Mouse (Mus musculus) kidney, embryonic 16.5 days (tissue): ENCODE data around the gene 4931406P16Rik. TPM values are rescaled to one million over a fixed set of nuclear protein-coding genes. Genes with fewer than 3 reads are reported as not detected.

Source experiments
- ATAC-seq: fragments of 200-750 bp; cut with Nextera tagmentation; 2 replicates; pipeline ENCODE4 v1.8.0; 2017; ENCODE audit warnings: moderate TSS enrichment; ENCODE audit not compliant: low FRiP score, low TSS enrichment
- H3K27ac ChIP-seq: fragments of 300-500 bp; sonication (generic); 2 replicates; pipeline ENCODE4 v1.5.1; 2014; ENCODE audit warnings: low read length
- H3K27me3 ChIP-seq: fragments of 300-500 bp; sonication (generic); 2 replicates; pipeline ENCODE4 v1.6.1; 2014; ENCODE audit warnings: low read length, control low read depth, mixed read lengths; ENCODE audit not compliant: insufficient read depth
- H3K36me3 ChIP-seq: fragments of 300-500 bp; sonication (generic); 2 replicates; pipeline ENCODE4 v1.6.1; 2014; ENCODE audit warnings: low read length, control low read depth, mixed read lengths; ENCODE audit not compliant: insufficient read depth
- H3K4me1 ChIP-seq: fragments of 300-500 bp; sonication (generic); 2 replicates; pipeline ENCODE4 v1.6.1; 2014; ENCODE audit warnings: low read length, control low read depth, mixed read lengths; ENCODE audit not compliant: insufficient read depth
- H3K4me2 ChIP-seq: fragments of 300-500 bp; sonication (generic); replicated peaks from 2 replicates; pipeline ENCODE4 v1.6.1; 2014; ENCODE audit warnings: low read depth, low read length
- H3K4me3 ChIP-seq: fragments of 300-500 bp; sonication (generic); 2 replicates; pipeline ENCODE4 v1.5.1; 2014; ENCODE audit warnings: mild to moderate bottlenecking, low read length
- H3K9ac ChIP-seq: fragments of 300-500 bp; sonication (generic); replicated peaks from 2 replicates; pipeline ENCODE4 v1.6.1; 2014; ENCODE audit warnings: low read length
- H3K9me3 ChIP-seq: fragments of 300-500 bp; sonication (generic); 2 replicates; pipeline ENCODE4 v1.6.1; 2016; ENCODE audit warnings: low read length, control low read depth
- WGBS: fragments of 180-500 bp; shearing (Covaris S2); extraction: QIAGEN DNeasy Blood & Tissue Kit; methylation state at CpG from one replicate; pipeline ENCODE4 v1.1.7; 2014; 5-methylcytosine and 5-hydroxymethylcytosine counted together
- polyA plus RNA-seq: library from polyadenylated mRNA; unstranded; fragments of >200 nt; fragmentation: Nextera tagmentation; extraction: Ambion mirVana; gene quantifications from 2 replicates; pipeline ENCODE4 v1.2.1, GENCODE M21; 2015

The 4931406P16Rik gene
- polyA plus RNA-seq, 1 experiment from 2014 or later, result 32.3 TPM

DNA sequence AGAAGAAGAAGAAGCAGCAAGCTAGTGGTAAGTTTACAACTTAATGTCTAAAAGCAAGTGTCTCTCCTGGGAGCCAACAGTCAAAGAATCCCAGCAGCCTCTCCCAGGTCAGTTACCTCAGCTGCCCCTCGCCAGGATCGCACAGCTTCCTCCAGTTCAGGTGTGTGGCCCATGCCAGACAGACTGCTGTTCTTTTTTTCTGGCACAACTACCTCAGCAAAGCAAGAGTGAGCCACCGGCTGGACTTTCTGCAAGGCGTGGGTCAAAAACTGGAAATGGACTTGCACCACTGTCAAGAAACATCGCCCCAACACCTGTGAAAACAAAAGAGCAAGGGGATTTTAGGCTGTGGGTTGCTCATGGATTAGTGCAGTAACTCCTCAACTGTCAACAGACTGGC is 49.9 kb downstream of the 4931406P16Rik start:
- Histone ChIP-seq H3K4me3 (no peak overlapping the region), H3K4me1 (no peaks in the 10 kb centered on the region; the same call in none of the 2 replicates), H3K27me3 (no peaks in the 10 kb centered on the region), H3K4me2 (no peak overlapping the region), H3K27ac (no peak overlapping the region), H3K9ac (no peak overlapping the region), H3K9me3 (no peaks in the 10 kb centered on the region), H3K36me3 (peaks cover 31% of the 10 kb centered on the region)
- 77% methylated on average over 5 of the region's 5 CpGs for WGBS
- ATAC-seq, result no peak

- 86% methylated on average over 1 of the region's 1 CpGs for WGBS
Measured at GRCm38 (mm10) chr7:34258407-34258806, 54.9 kb downstream of the 4931406P16Rik start.

DNA sequence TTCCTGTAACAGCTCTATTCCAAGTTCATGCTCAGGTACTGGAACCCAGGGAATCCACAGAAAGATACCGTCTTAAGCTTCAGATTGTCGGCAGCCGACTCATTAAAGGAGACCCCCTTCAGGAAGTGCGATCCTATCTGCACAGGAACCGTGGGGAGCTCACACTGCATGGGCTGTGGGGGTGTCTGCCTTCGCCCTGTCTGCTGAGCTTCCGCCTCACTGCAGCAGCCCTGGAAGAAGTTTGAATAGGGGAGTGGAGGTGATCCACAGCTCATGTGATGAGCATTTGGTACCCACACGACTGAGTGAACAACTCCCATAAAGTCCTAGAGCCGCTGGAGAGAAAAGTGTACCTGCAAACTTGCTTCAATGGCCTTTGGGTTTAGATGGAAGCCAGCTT is 56.1 kb downstream of the 4931406P16Rik start:
- H3K9ac ChIP-seq, result no peak overlapping the region
- H3K27me3 ChIP-seq, result no peaks in the 10 kb centered on the region
- 80% methylated on average over 9 of the region's 9 CpGs for WGBS
- H3K4me2 ChIP-seq, result no peak overlapping the region
- no peak for ATAC-seq
- no peaks in the 10 kb centered on the region for H3K9me3 ChIP-seq
- no peak overlapping the region for H3K4me3 ChIP-seq
- peaks cover 60% of the 10 kb centered on the region for H3K36me3 ChIP-seq
- H3K27ac ChIP-seq, result no peak overlapping the region
- H3K4me1 ChIP-seq, result no peaks in the 10 kb centered on the region

More at GRCm38 (mm10) chr7:34258407-34258806, 54.9 kb downstream of the 4931406P16Rik start:
- Histone ChIP-seq H3K27ac (no peak overlapping the region), H3K4me1 (no peaks in the 10 kb centered on the region), H3K27me3 (no peaks in the 10 kb centered on the region), H3K9ac (no peak overlapping the region), H3K9me3 (no peaks in the 10 kb centered on the region), H3K36me3 (peaks cover 65% of the 10 kb centered on the region), H3K4me3 (no peak overlapping the region), H3K4me2 (no peak overlapping the region)
- ATAC-seq, result no peak

- WGBS, result 84% methylated on average over 1 of the region's 1 CpGs
- Histone ChIP-seq H3K4me1 (no peaks in the 10 kb centered on the region), H3K9ac (0 out of 2 replicates have a peak overlapping the region, but pooled peaks have one; percentile 19), H3K9me3 (no peaks in the 10 kb centered on the region), H3K4me2 (no peak overlapping the region), H3K36me3 (peaks cover 50% of the 10 kb centered on the region), H3K27me3 (no peaks in the 10 kb centered on the region), H3K27ac (peak overlapping the region; percentile 71), H3K4me3 (no peak overlapping the region)
- no peak for ATAC-seq
Measured at GRCm38 (mm10) chr7:34255916-34256315, 57.4 kb downstream of the 4931406P16Rik start.

- no peak overlapping the region for H3K4me2 ChIP-seq
Measured at GRCm38 (mm10) chr7:34255137-34255536, 58.2 kb downstream of the 4931406P16Rik start.

GRCm38 (mm10) chr7:34252030-34252429 is 61.3 kb downstream of the 4931406P16Rik start:
- no peak for ATAC-seq
- Histone ChIP-seq H3K4me2 (no peak overlapping the region), H3K36me3 (peaks cover 53% of the 10 kb centered on the region), H3K9me3 (no peaks in the 10 kb centered on the region), H3K4me3 (no peak overlapping the region), H3K27me3 (no peaks in the 10 kb centered on the region), H3K4me1 (no peaks in the 10 kb centered on the region), H3K9ac (no peak overlapping the region), H3K27ac (no peak overlapping the region)
- WGBS, result 59% methylated on average over 2 of the region's 2 CpGs

More at GRCm38 (mm10) chr7:34255137-34255536, 58.2 kb downstream of the 4931406P16Rik start:
- Histone ChIP-seq H3K4me1 (no peaks in the 10 kb centered on the region), H3K9me3 (no peaks in the 10 kb centered on the region), H3K36me3 (peaks cover 55% of the 10 kb centered on the region), H3K27ac (peak overlapping the region; percentile 76; the same call in 1 of the 2 replicates), H3K9ac (no peak overlapping the region), H3K4me3 (no peak overlapping the region), H3K27me3 (no peaks in the 10 kb centered on the region)
- 61% methylated on average over 3 of the region's 3 CpGs for WGBS
- peak; percentile 65 for ATAC-seq

DNA sequence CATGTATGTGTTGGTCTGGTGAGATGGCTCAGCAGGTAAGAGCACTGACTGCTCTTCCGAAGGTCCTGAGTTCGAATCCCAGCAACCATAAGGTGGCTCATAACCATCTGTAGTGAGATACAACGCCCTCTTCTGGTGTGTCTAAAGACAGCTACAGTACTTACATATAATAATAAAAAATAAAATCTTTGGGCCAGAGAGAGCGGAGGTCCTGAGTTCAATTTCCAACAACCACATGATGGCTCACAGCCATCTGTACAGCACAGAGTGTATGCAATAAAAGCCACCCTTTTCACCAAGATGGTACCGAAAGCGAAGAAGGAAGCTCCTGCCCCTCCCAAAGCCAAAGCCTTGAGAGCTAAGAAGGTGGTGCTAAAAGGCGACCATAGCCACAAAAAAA is 62.6 kb downstream of the 4931406P16Rik start, which contains the start of gene Gm6096:
Gene Gm6096 (plus strand): TSS at position 301 of the 400 bp plus-strand sequence.
- ATAC-seq, result no peak
- Histone ChIP-seq H3K4me3 (no peak within 1 kb of the TSS), H3K9ac (no peak within 1 kb of the TSS), H3K27me3 (no peaks in the 10 kb centered on the region), H3K27ac (no peak within 1 kb of the TSS), H3K4me1 (no peaks in the 10 kb centered on the region), H3K9me3 (no peaks in the 10 kb centered on the region), H3K4me2 (no peak within 1 kb of the TSS), H3K36me3 (peaks cover 51% of the 10 kb centered on the region)
- 94% methylated on average over 7 of the region's 7 CpGs for WGBS

DNA sequence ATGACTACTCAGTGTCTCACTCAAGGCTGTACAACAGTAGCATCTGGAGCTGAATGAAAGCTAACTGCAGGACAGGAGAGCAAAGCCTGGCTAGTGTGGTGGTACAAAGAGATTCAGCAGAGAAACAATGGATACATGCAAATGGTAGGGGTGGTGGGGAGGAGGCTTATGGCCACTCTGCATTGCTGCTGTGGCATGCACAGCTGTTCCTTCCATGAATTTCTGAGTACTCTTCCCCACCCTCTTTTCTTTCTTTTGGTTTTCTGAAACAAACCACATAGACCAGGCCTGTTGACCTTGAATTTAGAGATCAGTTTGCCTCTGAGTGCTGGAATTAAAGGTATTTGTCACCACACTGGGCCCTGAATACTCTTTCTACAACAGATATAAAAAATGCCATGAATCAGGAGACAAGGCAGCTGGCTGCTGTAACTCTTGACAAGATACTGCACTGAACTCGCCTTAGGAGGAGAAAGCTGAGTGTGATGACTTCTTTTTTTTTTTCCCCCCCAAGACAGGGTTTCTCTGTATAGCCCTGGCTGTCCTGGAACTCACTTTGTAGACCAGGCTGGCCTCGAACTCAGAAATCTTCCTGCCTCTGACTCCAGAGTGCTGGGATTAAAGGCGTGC is 66.4 kb downstream of the 4931406P16Rik start:
- H3K27ac ChIP-seq, result no peak overlapping the region
- no peak overlapping the region for H3K4me2 ChIP-seq
- H3K4me1 ChIP-seq, result no peaks in the 10 kb centered on the region
- no peak for ATAC-seq
- H3K9ac ChIP-seq, result no peak overlapping the region
- H3K4me3 ChIP-seq, result no peak overlapping the region
- H3K36me3 ChIP-seq, result peaks cover 46% of the 10 kb centered on the region
- no peaks in the 10 kb centered on the region for H3K27me3 ChIP-seq
- 79% methylated on average over 3 of the region's 3 CpGs for WGBS
- H3K9me3 ChIP-seq, result no peaks in the 10 kb centered on the region

DNA sequence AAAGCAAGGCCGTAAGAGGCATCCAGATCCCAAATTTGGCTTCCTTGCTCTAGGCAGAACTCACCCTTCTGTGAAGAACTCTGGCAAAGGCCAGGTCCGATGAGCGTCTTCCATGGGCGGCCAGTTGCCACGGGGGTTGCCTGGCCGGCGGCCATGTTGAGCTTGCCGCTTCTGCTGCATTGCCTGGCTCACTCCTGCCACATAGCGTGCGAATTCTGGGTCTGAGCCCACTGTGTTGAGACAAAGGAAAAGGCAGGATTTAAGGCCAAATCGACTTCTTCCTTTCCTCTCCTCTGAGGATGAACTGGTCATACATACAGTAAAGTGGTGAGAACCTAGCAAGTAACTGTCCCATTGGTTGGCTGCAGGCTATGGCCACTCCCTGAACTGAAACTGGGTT is 71.2 kb downstream of the 4931406P16Rik start:
- no peak for ATAC-seq

DNA sequence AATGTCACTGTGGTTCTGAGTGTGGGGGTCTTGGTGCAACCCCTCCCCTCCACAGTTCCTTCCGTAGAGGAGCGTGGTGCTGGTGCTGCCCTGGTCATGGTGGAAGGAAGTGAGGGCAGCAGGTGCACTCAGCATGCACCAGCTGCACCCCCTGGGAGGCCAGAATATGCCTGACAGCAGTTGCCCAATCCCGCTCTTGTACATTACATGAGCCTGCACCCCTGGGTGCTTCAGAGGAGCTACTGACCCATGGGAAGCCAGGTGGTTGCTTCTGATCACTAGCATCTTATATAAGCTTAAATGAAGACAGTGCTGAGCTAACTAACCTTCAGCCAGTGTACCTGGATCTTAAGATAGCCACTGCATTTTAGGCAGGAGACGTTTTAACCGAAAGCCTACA is 75.3 kb downstream of the 4931406P16Rik start:
- no peak for ATAC-seq
- H3K9ac ChIP-seq, result no peak overlapping the region
- WGBS, result 98% methylated on average over 5 of the region's 5 CpGs
- H3K4me2 ChIP-seq, result no peak overlapping the region
- no peak overlapping the region for H3K4me3 ChIP-seq
- H3K27me3 ChIP-seq, result no peaks in the 10 kb centered on the region
- peaks cover 12% of the 10 kb centered on the region for H3K4me1 ChIP-seq
- peaks cover 43% of the 10 kb centered on the region for H3K36me3 ChIP-seq
- H3K27ac ChIP-seq, result no peak overlapping the region
- no peaks in the 10 kb centered on the region for H3K9me3 ChIP-seq

More for the DNA sequence above, 71.2 kb downstream of the 4931406P16Rik start:
- H3K4me1 ChIP-seq, result no peaks in the 10 kb centered on the region
- no peak overlapping the region for H3K4me3 ChIP-seq
- no peak overlapping the region for H3K4me2 ChIP-seq
- no peaks in the 10 kb centered on the region for H3K27me3 ChIP-seq
- WGBS, result 93% methylated on average over 11 of the region's 11 CpGs
- no peaks in the 10 kb centered on the region for H3K9me3 ChIP-seq
- H3K36me3 ChIP-seq, result peaks cover 57% of the 10 kb centered on the region
- H3K27ac ChIP-seq, result no peak overlapping the region
- no peak overlapping the region for H3K9ac ChIP-seq
